Mouse (Mus musculus): Measurements from ENCODE around the gene Clip2. TPM values are rescaled to one million over a fixed set of nuclear protein-coding genes. Genes with fewer than 3 reads are reported as not detected.

Clip2 gene
- polyA plus RNA-seq (2012; ENCODE audit: low replicate concordance) = 15.6 and 38.6 TPM in 2 replicates

DNA sequence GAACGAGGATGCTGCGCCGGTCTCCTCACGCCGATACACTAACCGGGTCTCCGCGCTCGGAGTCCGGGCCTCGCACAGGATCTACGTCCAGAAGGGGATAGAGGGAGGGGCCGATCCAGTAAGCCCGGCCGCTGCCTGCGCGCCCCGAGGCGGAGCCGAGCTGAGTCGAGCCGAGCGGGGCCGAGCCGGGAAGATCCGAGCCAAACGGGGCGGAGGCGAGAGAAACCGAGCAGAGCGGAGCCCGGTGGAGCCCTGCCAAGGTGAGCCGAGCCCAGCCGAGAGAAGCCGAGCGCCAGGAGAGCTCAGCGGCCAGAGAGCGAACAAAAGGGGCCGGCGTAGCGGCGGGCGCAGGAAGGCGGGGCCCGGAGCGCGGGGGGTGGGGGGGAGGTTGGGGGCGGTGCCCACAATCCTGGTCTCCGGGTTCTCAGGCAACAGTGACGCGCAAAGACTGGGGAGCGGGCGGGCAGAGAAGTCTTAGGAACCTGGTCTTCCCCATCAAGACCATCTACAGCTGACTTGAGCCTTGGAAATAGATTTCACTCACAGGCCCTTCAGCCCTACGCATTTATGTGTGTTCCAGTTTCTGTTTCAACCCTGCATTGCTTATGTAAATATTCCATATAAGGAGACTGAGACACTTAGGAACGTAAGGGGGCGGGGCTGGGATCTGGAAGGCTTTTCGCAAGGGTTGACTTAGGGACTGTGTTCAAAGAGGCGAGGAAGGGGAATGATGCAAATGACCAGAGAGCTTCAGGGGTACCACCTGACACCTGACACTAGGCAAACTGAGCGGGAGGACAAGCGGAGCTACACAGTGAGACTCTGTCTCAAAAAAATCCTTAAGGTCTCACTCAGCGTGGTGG is at the start of gene Clip2:
Gene Clip2 (minus strand): TSS at position 325 of the 863 bp plus-strand sequence.

DNA sequence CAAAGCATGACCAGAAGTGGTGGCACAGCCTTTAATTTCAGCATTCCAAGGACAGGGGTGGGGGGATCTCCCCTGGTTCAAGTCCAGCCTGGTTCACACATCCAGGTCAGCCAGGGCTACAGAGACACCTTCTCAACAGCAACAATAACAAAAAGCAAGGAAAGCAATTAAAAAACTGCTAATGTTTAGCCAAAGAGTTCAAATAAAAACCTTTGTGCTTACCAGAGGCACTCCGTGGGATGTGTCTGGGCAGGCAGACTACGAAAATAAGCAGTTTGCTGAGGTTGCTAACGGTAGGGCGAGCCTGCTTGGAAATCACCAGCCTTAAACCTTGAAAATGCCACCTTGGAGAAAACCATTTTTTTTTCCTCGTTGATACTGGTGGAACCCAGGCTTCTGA is 28.9 kb upstream of the Clip2 start, which contains the start of gene Rfc2:
Gene Rfc2 (plus strand): TSS at position 221 of the 400 bp plus-strand sequence.

GRCm38 (mm10) chr5:134560071-134560449 is 7.8 kb upstream of the Clip2 start, which contains the start of gene Syna:
Syna (minus strand) TSS chr5:134560171.

DNA sequence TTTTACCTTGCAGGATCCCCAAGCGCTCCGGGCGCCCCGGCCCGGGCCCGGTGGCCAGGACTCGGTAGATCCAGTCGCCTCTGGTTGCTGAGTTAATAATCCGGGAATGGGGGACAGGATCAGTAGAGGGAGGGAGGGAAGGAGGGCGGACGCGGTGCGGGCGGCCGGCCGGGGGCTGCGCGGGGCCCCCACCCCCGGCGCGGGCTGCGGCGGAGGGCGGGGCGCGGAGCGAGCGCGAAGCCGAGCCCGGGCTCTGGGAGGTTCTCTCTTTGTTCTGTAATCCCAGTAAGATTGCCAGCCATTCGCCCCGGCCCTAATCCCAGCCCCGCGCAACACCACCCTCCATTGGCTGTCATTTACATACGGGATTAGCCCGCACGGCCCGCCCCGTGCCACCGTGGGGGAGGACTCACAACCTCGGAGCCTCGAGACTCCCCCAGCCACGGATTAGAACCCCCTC is 95.7 kb downstream of the Clip2 start, which contains the start of gene Gtf2ird1:
Gene Gtf2ird1 (minus strand): TSS at position 214 of the 460 bp plus-strand sequence.

Other genes starting within 250 kb of the Clip2 start
- gene Gtf2i, start 237.7 kb downstream of the Clip2 start, polyA plus RNA-seq (2012; ENCODE audit: low replicate concordance) = 94.1 and 397 TPM in 2 replicates
- 13.3 and 26.9 TPM in 2 replicates for gene Gtf2ird1, start 95.7 kb downstream of the Clip2 start, polyA plus RNA-seq (2012; ENCODE audit: low replicate concordance)
- gene Syna, start 7.7 kb upstream of the Clip2 start, polyA plus RNA-seq (2012; ENCODE audit: low replicate concordance) = 0.06 TPM in 1 of 2 replicates, not detected in the other
- 36.5 and 38.3 TPM in 2 replicates for gene Rfc2, start 28.9 kb upstream of the Clip2 start, polyA plus RNA-seq (2012; ENCODE audit: low replicate concordance)
- gene Lat2, start 62.6 kb upstream of the Clip2 start, polyA plus RNA-seq (2012; ENCODE audit: low replicate concordance) = 27.4 and 203 TPM in 2 replicates
- 165 and 209 TPM in 2 replicates for gene Eif4h, start 87.1 kb upstream of the Clip2 start, polyA plus RNA-seq (2012; ENCODE audit: low replicate concordance)
- gene Limk1, start 136.2 kb upstream of the Clip2 start, polyA plus RNA-seq (2012; ENCODE audit: low replicate concordance) = 36.6 and 81.7 TPM in 2 replicates
- 0.16 and 0.35 TPM in 2 replicates for gene Eln, start 194.9 kb upstream of the Clip2 start, polyA plus RNA-seq (2012; ENCODE audit: low replicate concordance)

Data from hematopoietic multipotent progenitor cell, adult 10-12 weeks (in vitro differentiated cells).